ENCODE assay signal across 8 mouse cellular contexts in the genomic region with DNA sequence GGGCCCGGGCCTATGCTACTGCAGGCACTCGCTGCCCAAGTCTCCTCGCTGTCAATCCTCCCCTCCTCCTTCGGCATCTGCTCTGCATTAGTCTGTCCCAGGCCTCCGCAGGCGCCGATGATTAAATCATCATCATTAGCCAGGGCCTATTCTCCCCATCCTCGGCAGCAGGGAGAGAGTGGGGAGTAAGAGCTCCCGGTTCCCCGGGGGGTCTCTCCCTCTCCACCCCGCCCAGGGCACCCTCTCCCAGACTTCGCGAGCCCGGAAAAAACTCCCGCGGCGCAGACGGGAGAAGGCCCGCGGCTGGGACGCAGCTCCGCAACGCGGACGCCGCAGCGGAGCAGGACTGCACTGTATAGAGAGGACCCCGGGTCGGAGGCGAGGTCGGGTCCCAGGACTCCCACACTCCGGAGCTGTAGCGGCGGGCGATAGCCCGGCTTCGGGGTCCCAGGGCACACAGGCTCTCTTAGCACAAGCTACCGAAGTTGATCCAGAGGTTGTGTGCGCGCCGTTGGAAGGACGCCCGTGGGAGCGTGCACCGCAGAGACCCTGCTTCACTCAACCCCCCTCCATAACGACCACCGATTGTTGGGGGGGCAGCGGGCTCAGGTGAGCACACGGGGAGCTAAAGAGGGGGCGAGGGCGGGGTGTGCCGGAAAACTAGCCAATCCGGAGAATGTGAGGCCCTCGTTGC. TPM values are rescaled to one million over a fixed set of nuclear protein-coding genes. Genes with fewer than 3 reads are reported as not detected.
DNase-seq lines count a peak whose midpoint lies in the region; ATAC-seq lines count a peak whose summit lies in the region.

A gene (plus strand): TSS at position 240 of the 694 bp plus-strand sequence.

- peak within 1 kb of the TSS; percentile 84 for H3K27ac ChIP-seq in hindbrain, embryonic 12.5 days
- H3K27ac ChIP-seq in midbrain, embryonic 11.5 days (ENCODE audit: low read depth, low read length): peak within 1 kb of the TSS; percentile 61; the same call in 1 of the 2 replicates

- peak; percentile 88 for ATAC-seq in hindbrain, embryonic 12.5 days (ENCODE audit: low FRiP score)
- peak; percentile 82 for ATAC-seq in midbrain, embryonic 11.5 days (ENCODE audit: low FRiP score)

- H3K4me1 ChIP-seq in hindbrain, embryonic 12.5 days: peaks cover 21% of the 10 kb centered on the region
- H3K4me1 ChIP-seq in midbrain, embryonic 11.5 days (ENCODE audit: control insufficient read depth, insufficient read depth, low read length): peaks cover 11% of the 10 kb centered on the region

- intact Hi-C loops in left cerebral cortex, postnatal 4 days (cut with DNase I): no loop called here

- H3K4me3 ChIP-seq in hindbrain, embryonic 12.5 days: peak within 1 kb of the TSS; percentile 69
- peak within 1 kb of the TSS; percentile 76 for H3K4me3 ChIP-seq in midbrain, embryonic 11.5 days (ENCODE audit: low read depth, low read length)

- H3K36me3 ChIP-seq in hindbrain, embryonic 12.5 days: peaks cover 22% of the 10 kb centered on the region
- H3K36me3 ChIP-seq in midbrain, embryonic 11.5 days (ENCODE audit: control insufficient read depth, insufficient read depth, low read length): peaks cover 5% of the 10 kb centered on the region; the same call in 1 of the 2 replicates

- H3K27me3 ChIP-seq in hindbrain, embryonic 12.5 days: peaks cover 56% of the 10 kb centered on the region
- H3K27me3 ChIP-seq in midbrain, embryonic 11.5 days (ENCODE audit: control insufficient read depth, insufficient read depth, low read length): peaks cover 38% of the 10 kb centered on the region

- under 1% methylated on average over 54 of the region's 54 CpGs for WGBS in hindbrain, embryonic 12.5 days
- under 1% methylated on average over 54 of the region's 54 CpGs for WGBS in midbrain, embryonic 11.5 days

- peak within 1 kb of the TSS; percentile 84 for H3K9ac ChIP-seq in hindbrain, embryonic 12.5 days
- peak within 1 kb of the TSS; percentile 80 for H3K9ac ChIP-seq in midbrain, embryonic 11.5 days (ENCODE audit: low read length)

- H3K4me2 ChIP-seq in hindbrain, embryonic 12.5 days (replicated peaks): peak within 1 kb of the TSS; percentile 97
- peak within 1 kb of the TSS; percentile 80 for H3K4me2 ChIP-seq in midbrain, embryonic 11.5 days

- no peaks in the 10 kb centered on the region for H3K9me3 ChIP-seq in hindbrain, embryonic 12.5 days (replicated peaks)
- no peaks in the 10 kb centered on the region for H3K9me3 ChIP-seq in midbrain, embryonic 11.5 days (ENCODE audit: control insufficient read depth, low read length)

- DNase-seq in left cerebral cortex, adult 18-20 months (ENCODE audit: low spot score in 2 of 2): peak; percentile 23 to 42
- DNase-seq in left cerebral cortex, adult 11 months (ENCODE audit: low spot score): no peak
- DNase-seq in MN1 (ENCODE audit: low spot score): peak; percentile 74
- DNase-seq in embryo, embryonic 9.5 days (ENCODE audit: extremely low spot score): peak; percentile 59
- DNase-seq in left cerebral cortex, postnatal 4 days: no peak
- no peak for DNase-seq in midbrain, embryonic 11.5 days (ENCODE audit: low spot score, missing footprints)
- no peak for DNase-seq in gastrocnemius, postnatal 25 days

RNA-seq across cellular contexts. Expression of the gene that starts here (rescaled TPM):
- 10 to 100 TPM; 27.0 to 30.3 TPM for total RNA-seq in left cerebral cortex, adult 18-20 months (2021)
- polyA plus RNA-seq in hindbrain, embryonic 12.5 days (2016; fragmentation: Nextera tagmentation; extraction: Ambion mirVana): 39.1 and 39.5 TPM in 2 replicates
- total RNA-seq in left cerebral cortex, postnatal 4 days (2021): 10 to 100 TPM; 16.8 to 23.3 TPM
- polyA plus RNA-seq in midbrain, embryonic 11.5 days (2014; fragmentation: Nextera tagmentation; extraction: Ambion mirVana): 31.5 and 35.5 TPM in 2 replicates
- total RNA-seq in gastrocnemius, postnatal 25 days (2021): 1 to 10 TPM; 6.7 to 7.1 TPM

Comparison
In these comparisons a context has a peak if more than half of its experiments do, and no peak if none do; other contexts are left out.
1. DNase-seq: peak in left cerebral cortex, adult 18-20 months (2 of 2), MN1 (single experiment) and embryo, embryonic 9.5 days (single experiment); none in left cerebral cortex, adult 11 months (single experiment), left cerebral cortex, postnatal 4 days (single experiment), midbrain, embryonic 11.5 days (single experiment) and gastrocnemius, postnatal 25 days (single experiment).